Mouse (Mus musculus): ENCODE measurements around the gene Zc2hc1c.

The Zc2hc1c gene

GRCm38 (mm10) chr12:85284331-85284730 is 4.1 kb upstream of the Zc2hc1c start:
- DNase-seq (ENCODE audit: extremely low spot score, low spot score) = no peak

- no peak for DNase-seq (ENCODE audit: extremely low spot score, low spot score)
These were observed 3.4 kb upstream of the Zc2hc1c start for GRCm38 (mm10) chr12:85284996-85285395.

- no peak for DNase-seq (ENCODE audit: extremely low spot score, low spot score)
These were observed 1.4 kb upstream of the Zc2hc1c start for GRCm38 (mm10) chr12:85286941-85287340.

- DNase-seq (ENCODE audit: extremely low spot score, low spot score) = no peak
These were observed 444 bp upstream of the Zc2hc1c start, which contains the start of gene Acyp1 for GRCm38 (mm10) chr12:85287809-85288485. Gene Acyp1, minus strand, starts transcription at chr12:85288438.

- DNase-seq (ENCODE audit: extremely low spot score, low spot score) = no peak
These were observed 988 bp downstream of the Zc2hc1c start for GRCm38 (mm10) chr12:85289157-85290000.

GRCm38 (mm10) chr12:85290633-85291032 is 2.2 kb downstream of the Zc2hc1c start:
- no peak for DNase-seq (ENCODE audit: extremely low spot score, low spot score)

GRCm38 (mm10) chr12:85291541-85291940 is 3.1 kb downstream of the Zc2hc1c start:
- no peak for DNase-seq (ENCODE audit: extremely low spot score, low spot score)

GRCm38 (mm10) chr12:85292288-85292687 is 3.9 kb downstream of the Zc2hc1c start:
- DNase-seq (ENCODE audit: extremely low spot score, low spot score) = no peak

- no peak for DNase-seq (ENCODE audit: extremely low spot score, low spot score)
These were observed 4.5 kb downstream of the Zc2hc1c start for GRCm38 (mm10) chr12:85292906-85293305.

GRCm38 (mm10) chr12:85295506-85295905 is 7.1 kb downstream of the Zc2hc1c start:
- DNase-seq (ENCODE audit: extremely low spot score, low spot score) = no peak

- DNase-seq (ENCODE audit: extremely low spot score, low spot score) = no peak
These were observed 8.5 kb downstream of the Zc2hc1c start for GRCm38 (mm10) chr12:85296915-85297314.

- no peak for DNase-seq (ENCODE audit: extremely low spot score, low spot score)
These were observed 9.1 kb downstream of the Zc2hc1c start for GRCm38 (mm10) chr12:85297345-85297997.

GRCm38 (mm10) chr12:85298127-85298834 is 9.9 kb downstream of the Zc2hc1c start:
- DNase-seq (ENCODE audit: extremely low spot score, low spot score) = peak; percentile 32

- DNase-seq (ENCODE audit: extremely low spot score, low spot score) = no peak
These were observed 10.4 kb downstream of the Zc2hc1c start for GRCm38 (mm10) chr12:85298835-85299180.

GRCm38 (mm10) chr12:85303256-85303655 is 14.9 kb downstream of the Zc2hc1c start:
- DNase-seq (ENCODE audit: extremely low spot score, low spot score) = no peak

GRCm38 (mm10) chr12:85304725-85305124 is 16.3 kb downstream of the Zc2hc1c start:
- no peak for DNase-seq (ENCODE audit: extremely low spot score, low spot score)

GRCm38 (mm10) chr12:85305247-85305892 is 17.0 kb downstream of the Zc2hc1c start:
- DNase-seq (ENCODE audit: extremely low spot score, low spot score) = peak; percentile 86

GRCm38 (mm10) chr12:85308651-85309050 is 20.3 kb downstream of the Zc2hc1c start:
- no peak for DNase-seq (ENCODE audit: extremely low spot score, low spot score)

- no peak for DNase-seq (ENCODE audit: extremely low spot score, low spot score)
These were observed 41.8 kb downstream of the Zc2hc1c start for GRCm38 (mm10) chr12:85330153-85330552.

- no peak for DNase-seq (ENCODE audit: extremely low spot score, low spot score)
These were observed 49.3 kb downstream of the Zc2hc1c start for GRCm38 (mm10) chr12:85337567-85338311.

Data from neural tube, embryonic 10.5 days (tissue).